Mouse (Mus musculus): ENCODE data around the gene Aes. TPM values are rescaled to one million over a fixed set of nuclear protein-coding genes. Genes with fewer than 3 reads are reported as not detected.

The Aes gene
- polyA plus RNA-seq, 1 experiment from 2014 or later = 572 TPM

GRCm38 (mm10) chr10:81562411-81562810, 3.1 kb downstream of the Aes start:
- no peak for ATAC-seq

DNA sequence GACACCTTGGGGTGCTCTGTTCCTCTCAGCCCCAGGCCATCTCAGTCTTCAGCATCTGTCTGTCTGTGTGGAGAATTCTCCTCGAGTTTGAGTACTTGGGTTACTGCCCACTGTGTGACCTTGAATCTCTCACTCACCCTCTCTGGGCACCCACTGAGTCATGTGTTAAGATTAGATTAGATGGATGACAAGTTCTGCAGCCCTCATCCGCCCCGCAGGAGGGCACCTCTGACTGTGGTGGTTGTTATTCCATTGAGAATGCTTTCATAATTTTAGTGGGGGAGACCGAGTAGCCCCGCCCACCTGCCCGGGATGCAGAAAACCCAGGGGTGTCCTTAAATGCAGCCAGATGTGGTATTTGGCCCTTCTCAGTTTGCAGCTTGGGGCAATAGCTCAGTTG, 4.2 kb downstream of the Aes start:
- peaks cover 53% of the 10 kb centered on the region for H3K27me3 ChIP-seq
- H3K4me1 ChIP-seq (replicated peaks) = peaks cover 73% of the 10 kb centered on the region
- H3K27ac ChIP-seq = no peak overlapping the region
- H3K9me3 ChIP-seq = no peaks in the 10 kb centered on the region
- 51% methylated on average over 6 of the region's 6 CpGs for WGBS
- no peak for ATAC-seq
- no peak overlapping the region for H3K4me3 ChIP-seq (replicated peaks)
- peak overlapping the region; percentile 42 for H3K4me2 ChIP-seq (replicated peaks)
- peaks cover 43% of the 10 kb centered on the region for H3K36me3 ChIP-seq
- H3K9ac ChIP-seq (replicated peaks) = peak overlapping the region; percentile 52; the same call in 1 of the 2 replicates

More at GRCm38 (mm10) chr10:81562411-81562810, 3.1 kb downstream of the Aes start:
- Histone ChIP-seq H3K4me3 (replicated peaks) (0 out of 2 replicates have a peak overlapping the region, but pooled peaks have one; percentile 8), H3K36me3 (peaks cover 43% of the 10 kb centered on the region), H3K9ac (replicated peaks) (peak overlapping the region; percentile 54), H3K9me3 (no peaks in the 10 kb centered on the region), H3K4me1 (replicated peaks) (peaks cover 64% of the 10 kb centered on the region), H3K27me3 (peaks cover 43% of the 10 kb centered on the region), H3K4me2 (replicated peaks) (peak overlapping the region; percentile 33), H3K27ac (no peak overlapping the region)
- WGBS = 73% methylated on average over 6 of the region's 6 CpGs

DNA sequence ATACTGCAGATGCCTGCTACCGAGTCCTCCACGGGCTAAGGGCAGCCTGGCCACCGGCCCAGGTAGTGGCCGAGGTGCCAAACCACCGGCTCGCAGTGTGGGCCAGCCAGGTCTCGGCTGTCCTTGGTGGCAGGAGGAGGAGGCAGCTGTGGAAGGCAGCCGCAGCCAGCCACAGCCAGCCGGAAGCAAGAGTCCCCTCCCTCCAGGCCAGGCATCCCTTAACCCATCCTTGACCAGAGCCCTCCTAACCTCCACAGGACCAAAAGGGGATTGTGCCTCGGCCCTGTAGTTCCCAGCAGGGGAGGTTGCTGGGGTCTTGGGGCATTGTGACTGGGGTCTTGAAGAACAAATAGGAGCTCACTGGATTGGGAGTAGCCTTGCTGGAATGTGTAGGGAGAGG, 4.9 kb downstream of the Aes start:
- peak overlapping the region; percentile 52; the same call in 1 of the 2 replicates for H3K9ac ChIP-seq (replicated peaks)
- peak overlapping the region; percentile 42 for H3K4me2 ChIP-seq (replicated peaks)
- peaks cover 43% of the 10 kb centered on the region for H3K36me3 ChIP-seq
- 0 out of 2 replicates have a peak overlapping the region, but pooled peaks have one; percentile 25 for H3K27ac ChIP-seq
- H3K4me3 ChIP-seq (replicated peaks) = peak overlapping the region; percentile 27
- H3K27me3 ChIP-seq = peaks cover 53% of the 10 kb centered on the region
- 7% methylated on average over 10 of the region's 10 CpGs for WGBS
- peaks cover 75% of the 10 kb centered on the region for H3K4me1 ChIP-seq (replicated peaks)
- no peaks in the 10 kb centered on the region for H3K9me3 ChIP-seq
- ATAC-seq = no peak

- H3K4me2 ChIP-seq (replicated peaks) = peak overlapping the region; percentile 42; the same call in 1 of the 2 replicates
- no peak for ATAC-seq
- peaks cover 43% of the 10 kb centered on the region for H3K36me3 ChIP-seq
- 19% methylated on average over 10 of the region's 10 CpGs for WGBS
- no peak overlapping the region for H3K9ac ChIP-seq (replicated peaks)
- no peak overlapping the region for H3K4me3 ChIP-seq (replicated peaks)
- 0 out of 2 replicates have a peak overlapping the region, but pooled peaks have one; percentile 25 for H3K27ac ChIP-seq
- peaks cover 58% of the 10 kb centered on the region for H3K27me3 ChIP-seq
- peaks cover 80% of the 10 kb centered on the region for H3K4me1 ChIP-seq (replicated peaks)
- no peaks in the 10 kb centered on the region for H3K9me3 ChIP-seq
Measured at GRCm38 (mm10) chr10:81564734-81565133, 5.4 kb downstream of the Aes start.

DNA sequence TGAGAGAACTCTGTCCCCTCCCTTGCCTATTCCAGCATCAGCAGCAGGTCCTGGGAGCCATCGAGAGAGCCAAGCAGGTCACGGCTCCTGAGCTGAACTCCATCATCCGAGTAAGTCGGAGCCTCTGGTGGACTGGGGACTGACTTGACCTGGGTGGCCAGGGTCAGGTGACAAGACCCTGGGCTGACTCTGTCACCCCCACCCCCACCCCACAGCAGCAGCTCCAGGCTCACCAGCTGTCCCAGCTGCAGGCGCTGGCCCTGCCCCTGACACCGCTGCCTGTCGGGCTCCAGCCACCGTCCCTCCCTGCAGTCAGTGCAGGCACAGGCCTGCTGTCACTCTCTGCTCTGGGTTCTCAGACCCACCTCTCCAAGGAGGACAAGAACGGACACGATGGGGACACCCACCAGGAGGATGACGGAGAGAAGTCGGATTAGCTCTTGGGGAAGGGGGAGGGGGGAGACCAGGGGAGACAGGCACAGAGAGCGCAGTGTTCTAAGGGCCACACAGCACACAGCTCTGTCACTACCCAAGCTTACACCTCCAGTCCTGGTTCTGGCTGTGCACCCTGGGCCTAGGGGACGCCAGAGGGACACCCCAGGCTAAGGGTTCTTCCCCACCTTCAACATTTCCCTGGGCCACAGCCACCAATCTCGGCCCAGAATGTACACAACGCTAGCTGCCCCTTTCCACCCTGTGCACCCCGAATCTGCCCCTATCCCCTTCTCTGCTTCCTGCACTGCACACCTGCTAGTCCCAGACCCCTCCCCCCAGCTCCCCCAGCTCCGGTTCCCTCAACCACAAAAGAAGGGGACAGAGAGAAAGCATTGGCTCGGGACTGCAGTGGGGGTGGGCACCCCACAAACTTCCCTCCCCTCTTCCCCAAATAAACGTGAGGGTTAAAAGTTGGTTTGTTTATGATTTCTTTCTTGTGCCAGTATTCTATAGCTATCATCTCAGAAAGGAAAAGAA, 6.3 kb downstream of the Aes start:
- peaks cover 43% of the 10 kb centered on the region for H3K36me3 ChIP-seq
- H3K27me3 ChIP-seq = peaks cover 60% of the 10 kb centered on the region
- H3K4me1 ChIP-seq (replicated peaks) = peaks cover 83% of the 10 kb centered on the region
- H3K9me3 ChIP-seq = no peaks in the 10 kb centered on the region
- H3K4me2 ChIP-seq (replicated peaks) = no peak overlapping the region
- no peak overlapping the region for H3K4me3 ChIP-seq (replicated peaks)
- 21% methylated on average over 20 of the region's 20 CpGs for WGBS
- 0 out of 2 replicates have a peak overlapping the region, but pooled peaks have one; percentile 20 for H3K9ac ChIP-seq (replicated peaks)
- no peak overlapping the region for H3K27ac ChIP-seq
- ATAC-seq = no peak

- Histone ChIP-seq H3K27ac (peak overlapping the region; percentile 84), H3K4me1 (replicated peaks) (peaks cover 79% of the 10 kb centered on the region), H3K36me3 (peaks cover 29% of the 10 kb centered on the region), H3K4me2 (replicated peaks) (peak overlapping the region; percentile 34), H3K27me3 (peaks cover 71% of the 10 kb centered on the region), H3K4me3 (replicated peaks) (no peak overlapping the region), H3K9ac (replicated peaks) (peak overlapping the region; percentile 28; the same call in 1 of the 2 replicates), H3K9me3 (no peaks in the 10 kb centered on the region)
- 7% methylated on average over 16 of the region's 16 CpGs for WGBS
- ATAC-seq = peak; percentile 0
Measured at GRCm38 (mm10) chr10:81568381-81569191, 9.3 kb downstream of the Aes start.

DNA sequence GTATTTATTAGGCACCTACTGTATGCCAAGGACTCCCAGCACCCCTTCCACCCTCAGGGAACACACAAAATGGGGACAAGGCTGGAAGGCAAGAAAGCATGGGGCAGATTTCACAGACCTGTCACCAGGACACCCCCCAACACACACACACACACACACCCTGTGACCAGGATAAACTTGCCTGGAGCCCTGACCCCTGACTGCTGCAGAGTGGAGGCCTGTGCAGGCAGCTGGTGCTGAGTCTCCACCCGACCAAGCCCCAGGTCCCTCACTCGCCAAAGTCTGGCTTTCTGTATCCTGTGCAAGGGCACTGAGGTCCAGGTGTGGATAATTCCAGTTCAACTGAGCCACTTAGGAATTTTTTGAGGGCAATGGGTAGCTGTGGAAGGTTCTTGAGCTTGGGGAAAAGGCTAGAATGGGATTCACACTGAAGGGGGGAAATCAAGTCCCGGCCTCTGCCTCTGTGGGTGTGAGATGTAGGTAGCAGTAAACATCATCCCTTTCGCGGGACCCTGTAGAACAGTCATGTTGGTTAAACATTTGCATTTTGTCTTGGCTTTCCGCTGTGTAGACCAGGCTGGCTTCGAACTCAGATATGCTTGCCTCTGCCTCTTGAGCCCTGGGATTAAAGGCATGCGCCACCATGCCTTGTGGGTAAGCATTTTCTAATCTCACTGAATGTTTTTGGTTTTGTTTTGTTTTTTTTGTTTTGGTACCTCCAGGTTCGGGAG, 10.4 kb downstream of the Aes start:
- Histone ChIP-seq H3K27ac (peak overlapping the region; percentile 84), H3K9me3 (no peaks in the 10 kb centered on the region), H3K9ac (replicated peaks) (no peak overlapping the region), H3K4me3 (replicated peaks) (no peak overlapping the region), H3K4me2 (replicated peaks) (peak overlapping the region; percentile 67), H3K4me1 (replicated peaks) (peaks cover 72% of the 10 kb centered on the region), H3K27me3 (peaks cover 71% of the 10 kb centered on the region), H3K36me3 (peaks cover 23% of the 10 kb centered on the region)
- WGBS = 38% methylated on average over 9 of the region's 9 CpGs
- ATAC-seq = no peak

GRCm38 (mm10) chr10:81570238-81570800, 11.0 kb downstream of the Aes start:
- H3K27ac ChIP-seq = peak overlapping the region; percentile 84
- H3K9me3 ChIP-seq = no peaks in the 10 kb centered on the region
- no peak overlapping the region for H3K9ac ChIP-seq (replicated peaks)
- WGBS = 0% methylated on average over 10 of the region's 11 CpGs
- H3K27me3 ChIP-seq = peaks cover 65% of the 10 kb centered on the region
- H3K4me2 ChIP-seq (replicated peaks) = peak overlapping the region; percentile 67
- ATAC-seq = peak; percentile 24
- peak overlapping the region; percentile 39; the same call in 1 of the 2 replicates for H3K4me3 ChIP-seq (replicated peaks)
- peaks cover 72% of the 10 kb centered on the region for H3K4me1 ChIP-seq (replicated peaks)
- H3K36me3 ChIP-seq = peaks cover 17% of the 10 kb centered on the region

DNA sequence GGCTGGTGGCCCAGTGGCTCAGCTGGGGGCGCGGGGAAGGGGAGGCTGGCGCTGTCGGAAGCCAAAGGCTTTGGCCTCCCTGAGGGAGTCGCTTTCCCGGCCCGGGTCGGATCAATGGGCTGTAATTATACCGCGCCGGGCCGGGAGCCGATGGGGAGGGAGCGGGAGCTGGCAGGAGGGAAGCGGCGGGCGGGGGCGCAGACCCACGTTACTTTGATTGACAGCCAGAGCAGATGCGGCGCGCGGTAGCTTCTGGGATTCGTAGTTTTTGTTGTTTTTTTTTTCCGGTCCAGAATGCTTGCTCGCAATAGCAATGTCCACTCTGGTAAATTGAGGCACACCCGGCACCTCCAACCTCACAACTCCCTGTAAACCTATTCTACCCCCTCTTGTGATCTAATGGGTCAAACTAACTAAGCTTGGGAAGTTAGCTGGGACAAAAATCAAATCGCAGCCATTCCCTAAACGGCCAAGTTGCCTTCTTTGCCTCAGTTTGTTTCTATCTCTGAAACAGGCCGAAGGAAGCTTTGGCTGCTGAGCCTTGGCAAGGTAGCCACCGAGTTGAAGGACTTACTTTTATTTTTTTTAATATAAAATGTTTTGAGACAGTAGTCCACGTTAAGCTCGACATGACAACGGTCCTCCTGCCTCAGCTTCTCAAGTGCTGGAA, 11.7 kb downstream of the Aes start:
- H3K4me2 ChIP-seq (replicated peaks) = peak overlapping the region; percentile 67
- H3K9me3 ChIP-seq = no peaks in the 10 kb centered on the region
- peak; percentile 75 for ATAC-seq
- H3K9ac ChIP-seq (replicated peaks) = no peak overlapping the region
- H3K4me3 ChIP-seq (replicated peaks) = peak overlapping the region; percentile 39
- H3K36me3 ChIP-seq = peaks cover 10% of the 10 kb centered on the region
- under 1% methylated on average over 34 of the region's 34 CpGs for WGBS
- H3K27ac ChIP-seq = peak overlapping the region; percentile 84
- H3K4me1 ChIP-seq (replicated peaks) = peaks cover 77% of the 10 kb centered on the region
- H3K27me3 ChIP-seq = peaks cover 65% of the 10 kb centered on the region

DNA sequence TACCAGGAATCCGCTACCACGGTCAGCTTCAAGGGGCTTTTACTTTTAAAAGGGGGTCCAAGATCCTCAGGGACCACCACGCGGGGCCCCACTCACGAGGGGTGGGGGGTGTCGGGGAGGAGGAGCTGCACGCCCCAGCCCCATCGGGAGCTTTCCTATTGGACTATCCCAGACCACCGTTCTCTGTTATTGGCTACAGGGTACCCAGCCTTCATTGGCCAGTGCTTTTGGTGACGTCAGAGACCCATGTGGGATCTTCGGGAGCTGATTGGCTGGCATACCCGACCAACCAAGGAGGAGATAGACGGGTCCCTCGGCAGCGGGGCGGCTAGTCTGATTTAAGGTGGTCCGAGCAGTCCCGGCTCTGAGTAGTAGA, 12.2 kb downstream of the Aes start:
- Histone ChIP-seq H3K9ac (replicated peaks) (0 out of 2 replicates have a peak overlapping the region, but pooled peaks have one; percentile 10), H3K27me3 (peaks cover 65% of the 10 kb centered on the region), H3K4me1 (replicated peaks) (peaks cover 76% of the 10 kb centered on the region), H3K4me3 (replicated peaks) (peak overlapping the region; percentile 39), H3K27ac (peak overlapping the region; percentile 75), H3K4me2 (replicated peaks) (peak overlapping the region; percentile 67), H3K9me3 (no peaks in the 10 kb centered on the region), H3K36me3 (peaks cover 5% of the 10 kb centered on the region; the same call in 1 of the 2 replicates)
- 1% methylated on average over 18 of the region's 18 CpGs for WGBS
- ATAC-seq = peak; percentile 91
